ENCODE assay signal across 8 mouse cellular contexts in the genomic region with DNA sequence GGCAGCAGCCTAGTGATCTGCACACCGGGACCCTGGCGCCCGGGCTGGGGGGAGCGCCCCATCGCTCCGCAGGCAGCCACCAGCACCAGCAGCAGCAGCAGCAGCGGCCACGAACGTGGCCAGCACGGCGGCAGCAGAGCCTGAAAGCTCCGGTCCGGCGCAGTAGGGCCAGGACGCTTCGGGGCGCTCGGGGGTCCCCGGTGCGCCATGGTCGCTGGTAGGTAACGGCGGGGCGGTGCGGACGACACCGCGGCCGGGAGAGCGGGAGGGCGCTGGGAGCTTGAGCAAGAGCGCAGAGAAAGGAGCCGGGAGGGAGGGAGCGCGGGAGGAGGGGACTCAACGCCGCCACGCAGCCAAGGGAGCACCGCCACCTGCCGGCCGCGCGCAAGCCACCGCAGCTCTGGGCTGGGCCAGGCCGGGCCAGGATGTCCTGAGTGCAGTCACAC. TPM values are rescaled to one million over a fixed set of nuclear protein-coding genes. Genes with fewer than 3 reads are reported as not detected.
DNase-seq lines count a peak whose midpoint lies in the region; TF ChIP-seq lines count a peak whose summit lies in the region.

TSS of gene Sorcs2 (minus strand) at position 303 of the 446 bp plus-strand sequence.

- no peak for TF ChIP-seq POLR2A in lung, adult 2 months (IDR thresholded peaks at IDR 0.05; ENCODE audit: borderline replicate concordance, extremely low read depth, low read depth, low read length)
- TF ChIP-seq POLR2A in olfactory bulb, adult 2 months (IDR thresholded peaks at IDR 0.05; ENCODE audit: insufficient read depth, low read depth, low read length) = 0 out of 2 replicates have a peak, but pooled peaks have one; percentile 32

- intact Hi-C loops in heart, postnatal 36 days (cut with DNase I) = loop anchor here (1.0 to 10.0 kb wide), 7 partner anchors 75 to 513 kb away; no protein-coding TSS in a partner anchor

- WGBS in lung, adult 2 months = 0% methylated on average over 44 of the region's 45 CpGs
- WGBS in olfactory bulb, adult 2 months = under 1% methylated on average over 44 of the region's 45 CpGs

- no peaks in the 10 kb centered on the region for H3K36me3 ChIP-seq in E14TG2a.4 (ENCODE audit: insufficient read depth, low read length)

- peak within 1 kb of the TSS; percentile 87 for H3K4me3 ChIP-seq in E14TG2a.4 (replicated peaks; ENCODE audit: low read length)
- peak within 1 kb of the TSS; percentile 95 for H3K4me3 ChIP-seq in layer of hippocampus, adult 2 months
- peak within 1 kb of the TSS; percentile 63 for H3K4me3 ChIP-seq in lung, adult 2 months (replicated peaks; ENCODE audit: extremely low read depth, low read depth, low read length)
- H3K4me3 ChIP-seq in olfactory bulb, adult 2 months (ENCODE audit: insufficient read depth, low read depth, low read length) = peak within 1 kb of the TSS; percentile 88

- H3K4me1 ChIP-seq in E14TG2a.4 (replicated peaks; ENCODE audit: low read depth, low read length) = peaks cover 42% of the 10 kb centered on the region
- no peaks in the 10 kb centered on the region for H3K4me1 ChIP-seq in lung, adult 2 months (ENCODE audit: control insufficient read depth, insufficient read depth, low read length)
- H3K4me1 ChIP-seq in olfactory bulb, adult 2 months (ENCODE audit: control insufficient read depth, insufficient read depth, low read length) = peaks cover 29% of the 10 kb centered on the region

- no peak for TF ChIP-seq CTCF in E14TG2a.4 (conservative IDR thresholded peaks at IDR 0.05; ENCODE audit: low read length)
- TF ChIP-seq CTCF in layer of hippocampus, adult 2 months (conservative IDR thresholded peaks at IDR 0.05) = peak; percentile 76
- TF ChIP-seq CTCF in lung, adult 2 months (IDR thresholded peaks at IDR 0.05; ENCODE audit: insufficient read depth, low read length) = peak; percentile 59
- TF ChIP-seq CTCF in olfactory bulb, adult 2 months (IDR thresholded peaks at IDR 0.05; ENCODE audit: insufficient read depth, low read depth, low read length) = peak; percentile 73

- H3K9me3 ChIP-seq in E14TG2a.4 (ENCODE audit: low read length) = no peaks in the 10 kb centered on the region

- peaks cover 54% of the 10 kb centered on the region for H3K27me3 ChIP-seq in E14TG2a.4 (ENCODE audit: insufficient read depth, low read length)

- peak within 1 kb of the TSS; percentile 96 for H3K27ac ChIP-seq in layer of hippocampus, adult 2 months
- peak within 1 kb of the TSS; percentile 5; the same call in 1 of the 2 replicates for H3K27ac ChIP-seq in olfactory bulb, adult 2 months (ENCODE audit: insufficient read depth, low read depth, low read length)

- DNase-seq in cerebellum, adult 18-20 months = peak; percentile 70 to 77
- peak; percentile 82 for DNase-seq in forelimb bud, embryonic 11.5 days (ENCODE audit: low read depth, low spot score)
- DNase-seq in heart, postnatal 36 days = peak; percentile 83 to 84
- DNase-seq in layer of hippocampus, adult 2 months (ENCODE audit: low spot score in 2 of 2) = peak; percentile 86 to 89
- peak; percentile 78 for DNase-seq in lung, adult 2 months
- peak; percentile 72 to 74 for DNase-seq in thymus, adult 18-20 months

RNA-seq across cellular contexts. Expression of gene Sorcs2, which starts in this region (rescaled TPM):
- total RNA-seq in heart, postnatal 36 days (2021) = 10 to 100 TPM; 10.5 to 11.4 TPM
- 10 to 100 TPM; 49.2 to 54.8 TPM for total RNA-seq in layer of hippocampus, adult 2 months (2021)
- polyA plus RNA-seq in lung, adult 2 months (2012; rRNA removed) = 17.5 and 19.3 TPM in 2 replicates
- polyA plus RNA-seq in olfactory bulb, adult 2 months (2012; ENCODE audit: insufficient read depth, insufficient read length, low replicate concordance, missing spikeins) = not detected in 2 replicates

Comparison
In these comparisons a context has a peak if more than half of its experiments do, and no peak if none do; other contexts are left out.
1. Peak in every context shown above with its lines: DNase-seq, H3K4me3 ChIP-seq and H3K27ac ChIP-seq.
2. RNA of gene Sorcs2 (total RNA-seq): 49.2 to 54.8 TPM in layer of hippocampus, adult 2 months; 10.5 to 11.4 TPM in heart, postnatal 36 days; every median in the first group is over 4 times any median in the second.
3. RNA of gene Sorcs2 (polyA plus RNA-seq): 17.5 to 19.3 TPM in lung, adult 2 months; not detected in olfactory bulb, adult 2 months; every median in the first group is over 10 times any median in the second.